Mouse (Mus musculus) forelimb bud, embryonic 11.5 days (tissue): ENCODE measurements at regions not wholly inside any gene's neighbourhood (a gene's known extent, or its start where the extent isn't known, plus 50 kb on each side); places are given as distances from the start of the nearest gene placed in this dataset.

Experiments
- DNase-seq: peaks from one replicate; pipeline ENCODE4 v3.0.0-alpha.2; 2012; ENCODE audit warnings: low read depth, low spot score

DNA sequence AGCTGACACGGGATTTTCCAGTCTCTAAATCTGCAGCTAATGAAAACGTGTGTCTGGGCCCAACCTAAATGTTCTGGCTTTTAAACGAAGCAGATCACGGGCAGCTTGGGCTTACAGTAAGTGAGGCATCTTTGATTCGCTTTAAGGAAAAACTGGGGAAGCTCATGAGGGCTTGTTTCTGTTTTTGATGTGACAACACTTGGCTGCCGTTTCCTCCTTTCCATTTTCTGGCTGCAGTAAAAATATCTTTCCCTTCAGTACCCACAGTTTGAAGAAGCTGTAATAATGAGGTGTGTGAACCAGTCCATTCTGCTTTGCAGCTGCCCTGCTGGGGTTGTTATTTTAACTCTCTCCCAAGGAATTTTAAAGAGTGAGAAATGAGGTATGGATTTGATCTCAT lies 69.9 kb upstream of the Dkk2 start:
- no peak for DNase-seq

DNA sequence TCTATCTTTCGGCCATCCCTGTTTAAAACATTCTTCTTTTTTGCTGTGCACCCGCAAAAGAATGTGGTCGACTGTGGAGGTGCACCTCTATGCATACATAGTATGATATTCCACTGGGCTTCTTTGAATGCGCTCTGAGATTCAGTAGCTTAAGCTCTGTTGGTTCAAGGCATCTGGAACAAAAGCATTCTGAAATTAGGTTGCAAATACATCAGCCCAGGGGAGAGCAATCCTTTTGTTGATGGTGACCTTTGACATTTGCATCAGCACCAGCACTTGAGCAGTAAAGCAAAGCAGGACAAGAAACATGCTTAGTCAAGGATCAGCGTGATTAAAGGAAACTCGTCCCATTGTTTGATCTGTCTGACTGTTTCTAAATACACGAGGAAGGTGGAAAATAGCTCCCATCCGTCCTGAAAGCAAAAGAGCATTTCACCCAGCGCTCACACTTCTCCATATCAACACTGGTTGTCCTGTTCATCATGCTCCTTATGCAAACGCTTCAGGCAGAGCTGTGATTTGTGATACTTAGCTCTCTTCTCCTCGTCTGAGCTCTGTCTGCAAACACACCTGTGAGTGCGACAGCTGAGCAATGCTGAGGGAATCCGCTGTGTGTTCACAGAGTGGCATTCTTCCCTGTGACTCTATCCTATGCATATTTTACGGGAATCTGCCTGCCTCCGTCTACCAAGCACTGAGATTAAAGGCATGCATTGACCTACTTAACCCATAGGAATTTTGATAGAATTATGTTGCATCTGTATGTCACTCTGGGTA lies 67.4 kb upstream of the Dkk2 start:
- no peak for DNase-seq

DNA sequence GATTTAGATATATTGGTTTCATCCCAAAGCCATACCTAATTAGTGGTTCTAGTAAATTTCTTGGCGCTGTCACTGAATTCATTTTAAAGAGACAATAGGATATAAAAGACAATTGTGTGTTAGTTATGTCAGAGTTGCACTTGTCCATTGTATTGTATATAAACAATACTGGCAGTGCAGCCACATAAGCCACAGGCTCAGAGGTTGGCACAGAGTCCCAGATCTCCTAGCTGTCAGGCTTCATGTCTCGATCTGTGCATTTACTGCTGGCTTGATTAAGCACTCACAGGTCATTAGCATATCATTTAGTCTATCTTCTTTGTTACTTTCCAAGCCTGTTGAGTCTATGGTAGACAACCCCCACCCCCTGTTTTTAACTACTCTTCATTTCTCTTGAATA lies 66.6 kb upstream of the Dkk2 start:
- DNase-seq, result no peak

GRCm38 (mm10) chr3:132022032-132022431 lies 63.1 kb upstream of the Dkk2 start:
- DNase-seq, result no peak

DNA sequence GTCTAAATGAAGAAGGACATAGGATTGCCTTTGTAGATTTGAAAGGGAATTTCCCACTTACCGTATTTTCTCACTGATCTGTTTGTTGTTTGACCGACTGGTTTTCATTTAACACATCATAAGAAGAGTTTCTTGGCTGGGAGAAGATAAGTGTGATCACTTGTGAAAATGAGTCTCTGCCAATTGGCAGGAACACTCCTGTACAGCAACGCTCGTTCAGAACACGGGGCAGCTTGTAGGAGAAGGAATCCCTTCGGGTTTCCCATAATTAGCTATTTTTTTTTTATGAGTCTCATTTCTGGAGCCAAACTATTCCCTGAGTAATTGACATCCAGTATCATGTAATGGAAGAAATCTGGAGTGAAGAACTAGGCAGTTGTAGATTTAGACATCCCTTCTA lies 61.8 kb upstream of the Dkk2 start:
- DNase-seq, result no peak

- no peak for DNase-seq
Observed at GRCm38 (mm10) chr3:132029112-132029511, 56.0 kb upstream of the Dkk2 start.

GRCm38 (mm10) chr3:132033078-132033713 lies 51.9 kb upstream of the Dkk2 start:
- DNase-seq, result peak; percentile 43

DNA sequence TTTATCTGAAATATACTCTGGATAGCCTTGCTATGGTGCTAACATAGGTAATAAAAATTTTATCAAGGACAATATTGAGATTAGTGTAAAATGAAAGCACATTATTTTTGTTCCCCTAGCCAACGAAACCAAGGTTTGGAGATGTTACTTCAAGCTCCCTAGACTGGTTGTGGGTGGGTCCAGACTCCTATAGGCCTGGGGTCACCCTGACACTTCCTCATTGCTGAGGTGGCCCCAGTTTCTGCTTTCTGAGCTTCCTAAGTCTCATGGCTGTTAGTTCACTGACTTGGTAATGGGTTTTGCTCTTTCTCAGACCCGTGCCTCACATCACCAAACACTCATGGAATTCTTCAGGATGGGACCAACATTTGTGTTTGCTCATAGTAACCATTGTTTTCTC lies 49.9 kb upstream of the Dkk2 start:
- DNase-seq, result no peak
